Mouse (Mus musculus) urinary bladder, postnatal 36 days (tissue): ENCODE results near the gene Col4a4.

Experiments used
- DNase-seq, 2 experiments: peaks; one replicate each; pipeline ENCODE4 v3.0.0; 2022; ENCODE audit warnings: low spot score in 2 of 2, mixed read lengths in 1 of 2

Col4a4 gene

GRCm38 (mm10) chr1:82475821-82476220, 110.8 kb downstream of the Col4a4 start:
- DNase-seq = no peak

GRCm38 (mm10) chr1:82475254-82475653, 111.4 kb downstream of the Col4a4 start:
- no peak for DNase-seq

- DNase-seq = peak in 1 of 2 experiments; percentile 23
These were observed 112.1 kb downstream of the Col4a4 start for GRCm38 (mm10) chr1:82474461-82474961.

- no peak for DNase-seq
These were observed 113.2 kb downstream of the Col4a4 start for GRCm38 (mm10) chr1:82473467-82473866.

GRCm38 (mm10) chr1:82470516-82471225, 116.0 kb downstream of the Col4a4 start:
- no peak for DNase-seq

- no peak for DNase-seq
These were observed 117.8 kb downstream of the Col4a4 start for GRCm38 (mm10) chr1:82468872-82469271.

GRCm38 (mm10) chr1:82465321-82465853, 121.3 kb downstream of the Col4a4 start:
- no peak for DNase-seq

- no peak for DNase-seq
These were observed 125.6 kb downstream of the Col4a4 start for GRCm38 (mm10) chr1:82461041-82461440.

- DNase-seq = no peak
These were observed 126.7 kb downstream of the Col4a4 start for GRCm38 (mm10) chr1:82459926-82460325.

- DNase-seq = no peak
These were observed 127.3 kb downstream of the Col4a4 start for GRCm38 (mm10) chr1:82459350-82459749.

- DNase-seq = no peak
These were observed 132.6 kb downstream of the Col4a4 start for GRCm38 (mm10) chr1:82454031-82454430.

GRCm38 (mm10) chr1:82451927-82452651, 134.6 kb downstream of the Col4a4 start:
- no peak for DNase-seq

GRCm38 (mm10) chr1:82449851-82450250, 136.8 kb downstream of the Col4a4 start:
- DNase-seq = no peak

GRCm38 (mm10) chr1:82446049-82446448, 140.6 kb downstream of the Col4a4 start:
- DNase-seq = no peak

GRCm38 (mm10) chr1:82443517-82443916, 143.1 kb downstream of the Col4a4 start:
- DNase-seq = no peak

- DNase-seq = no peak
These were observed 146.5 kb downstream of the Col4a4 start for GRCm38 (mm10) chr1:82440123-82440522.

- DNase-seq = no peak
These were observed 149.4 kb downstream of the Col4a4 start for GRCm38 (mm10) chr1:82437273-82437672.

- DNase-seq = no peak
These were observed 153.0 kb downstream of the Col4a4 start for GRCm38 (mm10) chr1:82433649-82434005.

GRCm38 (mm10) chr1:82432919-82433648, 153.6 kb downstream of the Col4a4 start:
- peak; percentile 51 to 65 for DNase-seq

GRCm38 (mm10) chr1:82429061-82429460, 157.6 kb downstream of the Col4a4 start:
- DNase-seq = peak; percentile 60 to 62

- DNase-seq = no peak
These were observed 158.9 kb downstream of the Col4a4 start for GRCm38 (mm10) chr1:82427729-82428128.

- no peak for DNase-seq
These were observed 171.0 kb downstream of the Col4a4 start for GRCm38 (mm10) chr1:82415641-82416040.
